Mouse (Mus musculus): ENCODE results near the gene Porcn. TPM values are rescaled to one million over a fixed set of nuclear protein-coding genes. Genes with fewer than 3 reads are reported as not detected.

Gene Porcn
- total RNA-seq, 2 experiments from 2014 or later = 87.1 to 91.3 TPM

Other genes with a start within 250 kb of the Porcn start
- not detected for gene Gata1, start 228.5 kb downstream of the Porcn start, total RNA-seq (2021)
- not detected for gene Glod5, start 188.0 kb downstream of the Porcn start, total RNA-seq (2021)
- gene Suv39h1, start 131.8 kb downstream of the Porcn start, total RNA-seq (2021) = 10 to 100 TPM; 25.0 to 28.2 TPM
- gene Was, start 116.0 kb downstream of the Porcn start, total RNA-seq (2021) = 1 to 10 TPM; 2.0 to 2.2 TPM
- gene Wdr13, start 73.6 kb downstream of the Porcn start, total RNA-seq (2021) = 100 to 1,000 TPM; 214 to 218 TPM
- 100 to 1,000 TPM; 193 to 258 TPM for gene Rbm3, start 60.6 kb downstream of the Porcn start, total RNA-seq (2021)
- 10 to 100 TPM; 12.7 to 15.8 TPM for gene Tbc1d25, start 30.3 kb downstream of the Porcn start, total RNA-seq (2021)
- 10 to 100 TPM; 30.5 to 42.9 TPM for gene Ebp, start 13.0 kb downstream of the Porcn start, total RNA-seq (2021)
- 10 to 100 TPM; 23.5 to 25.3 TPM for gene Ftsj1, start 45.9 kb upstream of the Porcn start, total RNA-seq (2021)
- 10 to 100 TPM; 10.1 to 11.0 TPM for gene Slc38a5, start 64.6 kb upstream of the Porcn start, total RNA-seq (2021)
- gene Ssxb10, start 120.9 kb upstream of the Porcn start, total RNA-seq (2021) = not detected
- not detected for gene Ssxb9, start 160.5 kb upstream of the Porcn start, total RNA-seq (2021)
- not detected for gene Ssxb1, start 206.8 kb upstream of the Porcn start, total RNA-seq (2021)